Mouse (Mus musculus): ENCODE measurements around the gene Reg3d. TPM values are rescaled to one million over a fixed set of nuclear protein-coding genes. Genes with fewer than 3 reads are reported as not detected.

Reg3d gene
- polyA plus RNA-seq, 1 experiment from 2014 or later, result not detected

GRCm38 (mm10) chr6:78361971-78362563 is 16.6 kb downstream of the Reg3d start:
- ATAC-seq (ENCODE audit: insufficient read depth) (no peak), DNase-seq (no peak)
- no peak overlapping the region for H3K9ac ChIP-seq
- no peak overlapping the region for H3K4me3 ChIP-seq (ENCODE audit: low read depth, low read length)
- WGBS, result 56% methylated on average over 2 of the region's 2 CpGs
- no peak overlapping the region for H3K4me2 ChIP-seq
- no peak overlapping the region for H3K27ac ChIP-seq (ENCODE audit: low read depth)
- H3K9me3 ChIP-seq (ENCODE audit: low read depth, low read length), result no peaks in the 10 kb centered on the region
- no peak for TF ChIP-seq CTCF (IDR thresholded peaks at IDR 0.05; ENCODE audit: low read depth)
- no peaks in the 10 kb centered on the region for H3K36me3 ChIP-seq (ENCODE audit: insufficient read depth)
- H3K27me3 ChIP-seq (ENCODE audit: insufficient read depth, low read length), result no peaks in the 10 kb centered on the region
- H3K4me1 ChIP-seq (ENCODE audit: insufficient read depth), result no peaks in the 10 kb centered on the region

GRCm38 (mm10) chr6:78341689-78342088 is 37.0 kb downstream of the Reg3d start:
- H3K36me3 ChIP-seq (ENCODE audit: insufficient read depth), result no peaks in the 10 kb centered on the region
- DNase-seq, result no peak
- H3K9ac ChIP-seq, result no peak overlapping the region
- no peak for TF ChIP-seq CTCF (IDR thresholded peaks at IDR 0.05; ENCODE audit: low read depth)
- no peaks in the 10 kb centered on the region for H3K9me3 ChIP-seq (ENCODE audit: low read depth, low read length)
- no peak overlapping the region for H3K4me2 ChIP-seq
- no peaks in the 10 kb centered on the region for H3K4me1 ChIP-seq (ENCODE audit: insufficient read depth)
- no peak overlapping the region for H3K4me3 ChIP-seq (ENCODE audit: low read depth, low read length)
- WGBS, result 71% methylated on average over 2 of the region's 2 CpGs
- ATAC-seq (ENCODE audit: insufficient read depth), result no peak
- H3K27ac ChIP-seq (ENCODE audit: low read depth), result no peak overlapping the region
- H3K27me3 ChIP-seq (ENCODE audit: insufficient read depth, low read length), result no peaks in the 10 kb centered on the region

- ATAC-seq (ENCODE audit: insufficient read depth), result no peak
- no peak for TF ChIP-seq CTCF (IDR thresholded peaks at IDR 0.05; ENCODE audit: low read depth)
- no peak overlapping the region for H3K4me3 ChIP-seq (ENCODE audit: low read depth, low read length)
These were observed 38.4 kb downstream of the Reg3d start for GRCm38 (mm10) chr6:78340296-78340695.

GRCm38 (mm10) chr6:78331919-78332569 is 46.6 kb downstream of the Reg3d start:
- Histone ChIP-seq H3K27ac (ENCODE audit: low read depth) (no peak overlapping the region), H3K9ac (no peak overlapping the region), H3K4me2 (no peak overlapping the region), H3K9me3 (ENCODE audit: low read depth, low read length) (no peaks in the 10 kb centered on the region), H3K4me3 (ENCODE audit: low read depth, low read length) (no peak overlapping the region), H3K27me3 (ENCODE audit: insufficient read depth, low read length) (no peaks in the 10 kb centered on the region), H3K4me1 (ENCODE audit: insufficient read depth) (no peaks in the 10 kb centered on the region), H3K36me3 (ENCODE audit: insufficient read depth) (no peaks in the 10 kb centered on the region)
- peak; percentile 78 for DNase-seq
- WGBS, result 27% methylated on average over 7 of the region's 7 CpGs
- peak; percentile 55 for TF ChIP-seq CTCF (IDR thresholded peaks at IDR 0.05; ENCODE audit: low read depth)
- ATAC-seq (ENCODE audit: insufficient read depth), result peak; percentile 56; the same call in 1 of the 2 replicates

More at GRCm38 (mm10) chr6:78340296-78340695, 38.4 kb downstream of the Reg3d start:
- Histone ChIP-seq H3K9me3 (ENCODE audit: low read depth, low read length) (no peaks in the 10 kb centered on the region), H3K27ac (ENCODE audit: low read depth) (no peak overlapping the region), H3K4me2 (no peak overlapping the region), H3K4me1 (ENCODE audit: insufficient read depth) (no peaks in the 10 kb centered on the region), H3K9ac (no peak overlapping the region), H3K27me3 (ENCODE audit: insufficient read depth, low read length) (no peaks in the 10 kb centered on the region), H3K36me3 (ENCODE audit: insufficient read depth) (no peaks in the 10 kb centered on the region)
- no peak for DNase-seq

- no peaks in the 10 kb centered on the region for H3K9me3 ChIP-seq (ENCODE audit: low read depth, low read length)
- H3K4me3 ChIP-seq (ENCODE audit: low read depth, low read length), result no peak overlapping the region
- H3K9ac ChIP-seq, result no peak overlapping the region
- H3K4me1 ChIP-seq (ENCODE audit: insufficient read depth), result no peaks in the 10 kb centered on the region
- H3K36me3 ChIP-seq (ENCODE audit: insufficient read depth), result no peaks in the 10 kb centered on the region
- no peak overlapping the region for H3K27ac ChIP-seq (ENCODE audit: low read depth)
- TF ChIP-seq CTCF (IDR thresholded peaks at IDR 0.05; ENCODE audit: low read depth), result no peak
- no peak for DNase-seq
- no peak for ATAC-seq (ENCODE audit: insufficient read depth)
- WGBS, result 54% methylated on average over 2 of the region's 2 CpGs
- no peaks in the 10 kb centered on the region for H3K27me3 ChIP-seq (ENCODE audit: insufficient read depth, low read length)
- H3K4me2 ChIP-seq, result no peak overlapping the region
These were observed 49.5 kb downstream of the Reg3d start for GRCm38 (mm10) chr6:78329166-78329565.

- H3K4me1 ChIP-seq (ENCODE audit: insufficient read depth), result no peaks in the 10 kb centered on the region
- ATAC-seq (ENCODE audit: insufficient read depth), result no peak
- H3K27ac ChIP-seq (ENCODE audit: low read depth), result no peak overlapping the region
- no peak overlapping the region for H3K9ac ChIP-seq
- no peak overlapping the region for H3K4me2 ChIP-seq
- H3K27me3 ChIP-seq (ENCODE audit: insufficient read depth, low read length), result no peaks in the 10 kb centered on the region
- H3K9me3 ChIP-seq (ENCODE audit: low read depth, low read length), result no peaks in the 10 kb centered on the region
- TF ChIP-seq CTCF (IDR thresholded peaks at IDR 0.05; ENCODE audit: low read depth), result no peak
- peak; percentile 28 for DNase-seq
- no peak overlapping the region for H3K4me3 ChIP-seq (ENCODE audit: low read depth, low read length)
- H3K36me3 ChIP-seq (ENCODE audit: insufficient read depth), result no peaks in the 10 kb centered on the region
These were observed 50.9 kb downstream of the Reg3d start for GRCm38 (mm10) chr6:78327798-78328197.

Other genes with a start within 250 kb of the Reg3d start
- gene Reg3b, start 8.2 kb downstream of the Reg3d start, polyA plus RNA-seq (2014; fragmentation: Nextera tagmentation; extraction: Ambion mirVana), result not detected in 2 replicates
- not detected in 2 replicates for gene Reg3a, start 1.8 kb upstream of the Reg3d start, polyA plus RNA-seq (2014; fragmentation: Nextera tagmentation; extraction: Ambion mirVana)
- not detected in 2 replicates for gene Reg2, start 16.8 kb upstream of the Reg3d start, polyA plus RNA-seq (2014; fragmentation: Nextera tagmentation; extraction: Ambion mirVana)
- not detected in 2 replicates for gene Reg1, start 43.8 kb upstream of the Reg3d start, polyA plus RNA-seq (2014; fragmentation: Nextera tagmentation; extraction: Ambion mirVana)
- gene Reg3g, start 90.0 kb upstream of the Reg3d start, polyA plus RNA-seq (2014; fragmentation: Nextera tagmentation; extraction: Ambion mirVana), result 0.19 TPM in 1 of 2 replicates, not detected in the other